Mouse (Mus musculus) left cerebral cortex, postnatal 25 days (tissue): ENCODE data around the gene Atf7. TPM values are rescaled to one million over a fixed set of nuclear protein-coding genes. Genes with fewer than 3 reads are reported as not detected.

Experiments
- DNase-seq, 2 experiments: peaks; one replicate each; pipeline ENCODE4 v3.0.0; 2022; ENCODE audit warnings: low spot score in 2 of 2, mixed read lengths in 1 of 2
- intact Hi-C: fragments of 180-260 bp; cut with DNase I; formaldehyde crosslinking; loops from one replicate; pipeline ENCODE4 v1.15.1; 2025
- total RNA-seq, 2 experiments: library from RNA; stranded (reverse); gene quantifications; 2 replicates each; pipeline ENCODE4 v1.2.3; 2021

Gene Atf7
- total RNA-seq, 2 experiments from 2014 or later = 30.9 to 36.8 TPM

GRCm38 (mm10) chr15:102520416-102520815 lies 104.8 kb downstream of the Atf7 start:
- no peak for DNase-seq
- intact Hi-C loops = no loop called here

GRCm38 (mm10) chr15:102519211-102520141 lies 105.8 kb downstream of the Atf7 start:
- intact Hi-C loops = no loop called here
- no peak for DNase-seq

GRCm38 (mm10) chr15:102518859-102519201 lies 106.4 kb downstream of the Atf7 start:
- no peak for DNase-seq
- intact Hi-C loops = loop anchor here (1.0 kb wide), 2 partner anchors 48 to 152 kb away; no protein-coding TSS in a partner anchor

GRCm38 (mm10) chr15:102517976-102518858 lies 107.0 kb downstream of the Atf7 start, which contains the start of gene Tarbp2:
TSS of gene Tarbp2 (plus strand) at chr15:102518192.
- DNase-seq = peak; percentile 100
- intact Hi-C loops = loop anchor here (1.0 kb wide), 2 partner anchors 47 to 153 kb away; no protein-coding TSS in a partner anchor

- intact Hi-C loops = no loop called here
Observed at GRCm38 (mm10) chr15:102517631-102517975, 107.7 kb downstream of the Atf7 start.

GRCm38 (mm10) chr15:102516728-102517404 lies 108.4 kb downstream of the Atf7 start, which contains the start of gene Map3k12:
TSS of gene Map3k12 (minus strand) at chr15:102517064.
- intact Hi-C loops = no loop called here

More at GRCm38 (mm10) chr15:102517631-102517975, 107.7 kb downstream of the Atf7 start:
- DNase-seq = no peak

GRCm38 (mm10) chr15:102516293-102516692 lies 109.0 kb downstream of the Atf7 start:
- intact Hi-C loops = no loop called here
- no peak for DNase-seq

More at GRCm38 (mm10) chr15:102516728-102517404, 108.4 kb downstream of the Atf7 start, which contains the start of gene Map3k12:
- DNase-seq = peak; percentile 83 to 84

GRCm38 (mm10) chr15:102515791-102516190 lies 109.5 kb downstream of the Atf7 start:
- no peak for DNase-seq
- intact Hi-C loops = no loop called here

GRCm38 (mm10) chr15:102515261-102515660 lies 110.0 kb downstream of the Atf7 start:
- intact Hi-C loops = no loop called here
- DNase-seq = no peak

- intact Hi-C loops = no loop called here
- DNase-seq = no peak
Observed at GRCm38 (mm10) chr15:102513004-102513403, 112.3 kb downstream of the Atf7 start.

GRCm38 (mm10) chr15:102512471-102512870 lies 112.8 kb downstream of the Atf7 start:
- intact Hi-C loops = no loop called here

GRCm38 (mm10) chr15:102512010-102512409 lies 113.3 kb downstream of the Atf7 start:
- no peak for DNase-seq
- intact Hi-C loops = no loop called here

More at GRCm38 (mm10) chr15:102512471-102512870, 112.8 kb downstream of the Atf7 start:
- no peak for DNase-seq

- intact Hi-C loops = no loop called here
- DNase-seq = no peak
Observed at GRCm38 (mm10) chr15:102511285-102511833, 113.9 kb downstream of the Atf7 start.

GRCm38 (mm10) chr15:102510590-102511284 lies 114.5 kb downstream of the Atf7 start:
- intact Hi-C loops = no loop called here
- peak; percentile 86 to 88 for DNase-seq

GRCm38 (mm10) chr15:102510110-102510509 lies 115.2 kb downstream of the Atf7 start:
- peak; percentile 55 to 57 for DNase-seq

GRCm38 (mm10) chr15:102508336-102508735 lies 116.9 kb downstream of the Atf7 start:
- intact Hi-C loops = no loop called here
- no peak for DNase-seq

More at GRCm38 (mm10) chr15:102510110-102510509, 115.2 kb downstream of the Atf7 start:
- intact Hi-C loops = no loop called here

- no peak for DNase-seq
- intact Hi-C loops = no loop called here
Observed at GRCm38 (mm10) chr15:102507561-102507960, 117.7 kb downstream of the Atf7 start.

GRCm38 (mm10) chr15:102506864-102507263 lies 118.4 kb downstream of the Atf7 start:
- no peak for DNase-seq
- intact Hi-C loops = no loop called here

- intact Hi-C loops = no loop called here
- DNase-seq = no peak
Observed at GRCm38 (mm10) chr15:102506464-102506830, 118.8 kb downstream of the Atf7 start.
